In the genomic region with DNA sequence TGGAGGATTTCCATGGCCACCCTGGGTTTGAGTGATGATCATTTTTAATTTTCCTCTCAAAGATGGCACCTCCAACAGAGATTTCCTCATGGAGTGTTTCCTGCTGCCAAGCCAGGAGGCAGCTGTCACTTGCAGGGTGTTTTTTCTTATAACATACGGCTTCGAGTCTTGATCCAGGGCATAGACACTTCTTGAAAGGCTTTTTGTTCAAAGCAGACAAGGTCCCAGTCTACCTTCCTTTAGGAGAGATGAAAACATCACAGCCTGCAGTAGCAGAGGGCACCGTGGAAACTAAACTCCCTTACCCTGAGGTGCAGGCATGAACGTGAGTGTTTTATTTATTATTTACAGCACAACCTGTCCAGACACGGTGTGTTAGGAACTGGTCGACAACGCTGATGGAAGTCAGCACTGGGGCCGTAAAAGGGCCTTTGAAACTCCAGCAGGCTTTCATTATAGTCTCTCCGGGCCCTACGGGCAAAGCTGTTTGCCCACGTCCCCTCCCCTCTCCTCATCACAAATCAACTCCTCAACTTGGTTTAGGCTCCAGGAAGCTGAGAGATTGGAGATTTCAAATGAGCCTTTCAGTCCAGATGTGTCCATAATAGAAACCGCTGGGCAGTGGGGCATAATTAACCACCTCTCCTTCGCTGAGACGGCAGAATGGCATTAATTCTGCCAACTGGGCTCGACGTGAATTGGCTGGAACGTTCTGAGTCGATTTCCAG, we compare ENCODE assay signal across 9 mouse cellular contexts. TPM values are rescaled to one million over a fixed set of nuclear protein-coding genes. Genes with fewer than 3 reads are reported as not detected.
DNase-seq lines count a peak whose midpoint lies in the region; ATAC-seq and TF ChIP-seq lines count a peak whose summit lies in the region.
"Had no signal": no experiment of that assay in that cellular context is flagged by ENCODE, and none has a peak within 500 bp of the region (broad histone marks: within the 10 kb centered on the region; RNA-seq: fewer than 3 reads in every experiment).

No protein-coding gene starts in this region.

- H3K4me3 ChIP-seq in lung, embryonic 14.5 days (ENCODE audit: low read depth, low read length): no peak overlapping the region
- peak overlapping the region; percentile 2; the same call in 1 of the 2 replicates for H3K4me3 ChIP-seq in embryonic facial prominence, embryonic 15.5 days (replicated peaks)
- H3K4me3 ChIP-seq in limb, embryonic 11.5 days (ENCODE audit: low read depth, low read length): no peak overlapping the region
- no peak overlapping the region for H3K4me3 ChIP-seq in stomach, postnatal 0 days (ENCODE audit: low read depth, low read length)

- no peaks in the 10 kb centered on the region for H3K9me3 ChIP-seq in lung, embryonic 14.5 days (ENCODE audit: low read depth, low read length)
- H3K9me3 ChIP-seq in embryonic facial prominence, embryonic 15.5 days (replicated peaks): no peaks in the 10 kb centered on the region
- no peaks in the 10 kb centered on the region for H3K9me3 ChIP-seq in limb, embryonic 11.5 days (ENCODE audit: control insufficient read depth, low read length)
- H3K9me3 ChIP-seq in stomach, postnatal 0 days (ENCODE audit: control insufficient read depth, low read length): no peaks in the 10 kb centered on the region

- TF ChIP-seq CTCF in lung, embryonic 14.5 days (IDR thresholded peaks at IDR 0.05; ENCODE audit: low read depth): no peak
- TF ChIP-seq CTCF in stomach, postnatal 0 days (IDR thresholded peaks at IDR 0.05; ENCODE audit: low read depth): no peak

- no peak overlapping the region for H3K9ac ChIP-seq in lung, embryonic 14.5 days
- H3K9ac ChIP-seq in embryonic facial prominence, embryonic 15.5 days: no peak overlapping the region
- H3K9ac ChIP-seq in limb, embryonic 11.5 days (ENCODE audit: low read length): no peak overlapping the region
- no peak overlapping the region; the same call in 1 of the 2 replicates for H3K9ac ChIP-seq in stomach, postnatal 0 days (ENCODE audit: low read length)

- no peaks in the 10 kb centered on the region for H3K36me3 ChIP-seq in lung, embryonic 14.5 days (ENCODE audit: insufficient read depth)
- H3K36me3 ChIP-seq in embryonic facial prominence, embryonic 15.5 days: no peaks in the 10 kb centered on the region
- no peaks in the 10 kb centered on the region for H3K36me3 ChIP-seq in limb, embryonic 11.5 days (ENCODE audit: control insufficient read depth, insufficient read depth, low read length)
- H3K36me3 ChIP-seq in stomach, postnatal 0 days (ENCODE audit: control insufficient read depth, insufficient read depth, low read length): no peaks in the 10 kb centered on the region

- H3K27me3 ChIP-seq in lung, embryonic 14.5 days (ENCODE audit: insufficient read depth, low read length): no peaks in the 10 kb centered on the region
- H3K27me3 ChIP-seq in embryonic facial prominence, embryonic 15.5 days: no peaks in the 10 kb centered on the region
- no peaks in the 10 kb centered on the region for H3K27me3 ChIP-seq in limb, embryonic 11.5 days (ENCODE audit: control insufficient read depth, insufficient read depth, low read length)
- H3K27me3 ChIP-seq in stomach, postnatal 0 days (ENCODE audit: control insufficient read depth, insufficient read depth, low read length): no peaks in the 10 kb centered on the region

- H3K4me2 ChIP-seq in lung, embryonic 14.5 days: no peak overlapping the region
- peak overlapping the region; percentile 34 for H3K4me2 ChIP-seq in embryonic facial prominence, embryonic 15.5 days (replicated peaks)
- peak overlapping the region; percentile 25; the same call in 1 of the 2 replicates for H3K4me2 ChIP-seq in limb, embryonic 11.5 days (ENCODE audit: low read depth, severe bottlenecking)
- H3K4me2 ChIP-seq in stomach, postnatal 0 days (replicated peaks; ENCODE audit: low read depth): no peak overlapping the region

- ATAC-seq in lung, embryonic 14.5 days (ENCODE audit: insufficient read depth): no peak
- ATAC-seq in embryonic facial prominence, embryonic 15.5 days (ENCODE audit: insufficient number of reproducible peaks, low FRiP score, low TSS enrichment, low read depth): no peak
- peak; percentile 87 for ATAC-seq in limb, embryonic 11.5 days (ENCODE audit: insufficient number of reproducible peaks, low FRiP score, low TSS enrichment, low read depth)
- no peak for ATAC-seq in stomach, postnatal 0 days (ENCODE audit: low FRiP score, low TSS enrichment)

- H3K4me1 ChIP-seq in lung, embryonic 14.5 days (ENCODE audit: insufficient read depth): peaks cover 12% of the 10 kb centered on the region; the same call in 1 of the 2 replicates
- peaks cover 32% of the 10 kb centered on the region for H3K4me1 ChIP-seq in embryonic facial prominence, embryonic 15.5 days
- H3K4me1 ChIP-seq in limb, embryonic 11.5 days (ENCODE audit: control insufficient read depth, insufficient read depth, low read length): peaks cover 17% of the 10 kb centered on the region
- H3K4me1 ChIP-seq in stomach, postnatal 0 days (replicated peaks; ENCODE audit: control insufficient read depth, insufficient read depth): 0 out of 2 replicates have a peak, but pooled peaks cover 2% of the 10 kb centered on the region

- 39% methylated on average over 18 of the region's 18 CpGs for WGBS in lung, embryonic 14.5 days
- WGBS in embryonic facial prominence, embryonic 15.5 days: 9% methylated on average over 18 of the region's 18 CpGs
- 2% methylated on average over 18 of the region's 18 CpGs for WGBS in limb, embryonic 11.5 days
- WGBS in stomach, postnatal 0 days: 38% methylated on average over 18 of the region's 18 CpGs

- peak; percentile 34 for DNase-seq in lung, embryonic 14.5 days
- no peak for DNase-seq in lung, postnatal 25 days (ENCODE audit: low spot score)
- DNase-seq in limb, embryonic 11.5 days (ENCODE audit: low spot score): peak; percentile 84
- no peak for DNase-seq in stomach, postnatal 0 days (ENCODE audit: low spot score)
- DNase-seq in spleen, postnatal 36 days (ENCODE audit: low spot score in 2 of 2): no peak
- no peak for DNase-seq in urinary bladder, adult 2 months (ENCODE audit: low spot score)
- no peak for DNase-seq in right cerebral cortex, postnatal 36 days (ENCODE audit: low spot score in 2 of 2)
- DNase-seq: lung, adult 18-20 months had no signal

- no peak for TF ChIP-seq EP300 in stomach, postnatal 0 days (optimal IDR thresholded peaks at IDR 0.05)

- H3K27ac ChIP-seq in lung, embryonic 14.5 days (ENCODE audit: low read depth): no peak overlapping the region; the same call in 1 of the 2 replicates
- H3K27ac ChIP-seq in embryonic facial prominence, embryonic 15.5 days (replicated peaks): peak overlapping the region; percentile 61
- peak overlapping the region; percentile 87 for H3K27ac ChIP-seq in limb, embryonic 11.5 days (replicated peaks; ENCODE audit: low read depth, low read length)
- H3K27ac ChIP-seq in stomach, postnatal 0 days (replicated peaks): peak overlapping the region; percentile 63

RNA-seq across cellular contexts. Expression of a gene that starts 57.2 kb away (rescaled TPM):
- 13.6 and 14.5 TPM in 2 replicates for polyA plus RNA-seq in lung, embryonic 14.5 days (2014; fragmentation: Nextera tagmentation; extraction: Ambion mirVana)
- polyA plus RNA-seq in embryonic facial prominence, embryonic 15.5 days (2015; fragmentation: Nextera tagmentation; extraction: Ambion mirVana): 2.7 and 2.8 TPM in 2 replicates
- polyA plus RNA-seq in limb, embryonic 11.5 days (2014; fragmentation: Nextera tagmentation; extraction: Ambion mirVana): 5.3 and 6.9 TPM in 2 replicates
- polyA plus RNA-seq in stomach, postnatal 0 days (2015; fragmentation: Nextera tagmentation; extraction: Ambion mirVana): 1.8 and 2.0 TPM in 2 replicates
- 0.62 and 0.90 TPM in 2 replicates for polyA plus RNA-seq in urinary bladder, adult 2 months (2012; rRNA removed)

Comparison
In these comparisons a context has a peak if more than half of its experiments do, and no peak if none do; other contexts are left out.
1. DNase-seq: peak in lung, embryonic 14.5 days (single experiment) and limb, embryonic 11.5 days (single experiment); none in lung, postnatal 25 days (single experiment), stomach, postnatal 0 days (single experiment), spleen, postnatal 36 days (0 of 2), urinary bladder, adult 2 months (single experiment) and right cerebral cortex, postnatal 36 days (0 of 2).
2. H3K4me2 ChIP-seq: peak in embryonic facial prominence, embryonic 15.5 days (single experiment) and limb, embryonic 11.5 days (single experiment); none in lung, embryonic 14.5 days (single experiment) and stomach, postnatal 0 days (single experiment).